Mouse (Mus musculus) brain, embryonic 14.5 days (tissue): ENCODE data around the gene Dbndd1.

Experiments
- CTCF ChIP-seq: fragments of 200-500 bp; IDR thresholded peaks from 2 replicates; pipeline ENCODE4 v1.5.1; 2012; ENCODE audit warnings: inconsistent platforms, mild to moderate bottlenecking, moderate library complexity, borderline replicate concordance; ENCODE audit not compliant: insufficient read depth, insufficient read length; ENCODE audit errors: extremely low read depth
- POLR2A ChIP-seq: fragments of 200-500 bp; IDR thresholded peaks from 2 replicates; pipeline ENCODE4 v1.6.1; 2012; ENCODE audit warnings: mild to moderate bottlenecking, inconsistent platforms, borderline replicate concordance; ENCODE audit not compliant: poor library complexity, insufficient read depth, insufficient read length, severe bottlenecking; ENCODE audit errors: extremely low read depth

GRCm38 (mm10) chr8:123477737-123478258 is 37.5 kb downstream of the Dbndd1 start, which contains the start of gene Afg3l1:
- TF ChIP-seq CTCF: no peak
- peak; percentile 91 for TF ChIP-seq POLR2A
